Mouse (Mus musculus) cerebellum, adult 9-10 months (tissue): ENCODE results near the gene Cdiptos.

ENCODE experiments used
- DNase-seq: peaks from one replicate; pipeline ENCODE4 v3.0.0; 2022

Cdiptos gene

DNA sequence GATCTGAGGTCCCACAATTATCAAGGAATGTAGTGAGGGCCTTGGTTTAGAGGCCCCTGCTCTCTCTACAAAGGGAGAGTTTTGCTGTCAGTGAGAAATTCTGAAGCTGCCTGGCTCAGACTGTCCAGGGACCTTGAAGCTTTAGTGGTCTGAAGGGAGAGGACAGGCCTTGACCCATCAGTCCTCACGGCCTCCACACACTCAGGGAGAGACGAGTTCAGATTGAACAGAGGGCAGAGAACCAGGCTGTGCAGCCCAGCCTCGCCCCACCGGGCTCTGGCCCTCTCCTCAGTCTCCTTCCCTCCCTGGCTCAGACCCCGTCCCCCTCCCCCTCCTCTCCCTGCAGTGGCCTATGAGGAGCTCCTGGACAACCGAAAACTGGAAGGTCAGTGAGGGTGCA lies 8.5 kb downstream of the Cdiptos start:
- no peak for DNase-seq

DNA sequence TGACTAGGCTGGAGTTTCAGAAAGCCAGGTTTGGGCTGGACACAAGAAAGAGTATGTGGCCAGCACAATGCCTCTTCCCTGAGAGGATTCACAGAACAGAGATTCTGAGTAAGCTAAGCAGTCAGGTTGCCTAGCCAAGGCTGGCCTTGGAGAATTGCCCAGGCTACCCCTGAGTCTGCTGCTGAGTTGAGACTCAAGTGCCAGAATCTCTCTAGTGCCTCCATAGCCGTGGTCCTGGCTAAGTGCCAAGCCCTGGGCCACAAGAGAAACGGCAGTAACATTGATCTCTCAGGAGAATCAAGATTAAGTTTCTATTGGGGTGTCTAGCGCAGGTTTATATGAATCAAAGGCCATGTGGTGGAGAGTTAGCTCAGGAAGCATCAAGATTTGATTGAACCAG lies 10.3 kb downstream of the Cdiptos start:
- peak; percentile 81 for DNase-seq

GRCm38 (mm10) chr7:126963548-126964286 lies 12.2 kb downstream of the Cdiptos start:
- DNase-seq = no peak

DNA sequence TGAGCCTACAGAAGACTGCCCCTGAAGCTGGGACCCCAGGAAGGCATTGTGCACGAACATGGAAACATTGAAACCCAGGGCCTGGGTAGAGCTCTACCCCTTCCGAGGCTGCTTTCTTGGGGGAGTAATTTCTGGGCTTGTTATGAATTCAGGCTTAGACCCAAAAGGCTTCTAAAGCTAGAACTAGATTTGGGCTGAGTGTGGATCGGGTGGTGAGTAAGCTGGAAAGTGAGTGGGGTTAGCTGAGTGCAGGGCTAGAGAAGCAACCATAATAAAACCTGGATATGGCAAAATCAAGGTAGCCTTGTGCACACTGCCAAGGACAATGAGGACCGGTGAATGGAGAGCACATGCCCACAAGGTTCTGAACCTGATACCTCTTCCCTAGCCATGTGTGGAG lies 13.9 kb downstream of the Cdiptos start:
- no peak for DNase-seq

GRCm38 (mm10) chr7:126961095-126961494 lies 14.8 kb downstream of the Cdiptos start:
- no peak for DNase-seq

GRCm38 (mm10) chr7:126959780-126960179 lies 16.1 kb downstream of the Cdiptos start:
- no peak for DNase-seq

- no peak for DNase-seq
Measured at GRCm38 (mm10) chr7:126955125-126955524, 20.8 kb downstream of the Cdiptos start.

GRCm38 (mm10) chr7:126952646-126953045 lies 23.3 kb downstream of the Cdiptos start:
- no peak for DNase-seq

GRCm38 (mm10) chr7:126951741-126952140 lies 24.2 kb downstream of the Cdiptos start:
- DNase-seq = no peak

DNA sequence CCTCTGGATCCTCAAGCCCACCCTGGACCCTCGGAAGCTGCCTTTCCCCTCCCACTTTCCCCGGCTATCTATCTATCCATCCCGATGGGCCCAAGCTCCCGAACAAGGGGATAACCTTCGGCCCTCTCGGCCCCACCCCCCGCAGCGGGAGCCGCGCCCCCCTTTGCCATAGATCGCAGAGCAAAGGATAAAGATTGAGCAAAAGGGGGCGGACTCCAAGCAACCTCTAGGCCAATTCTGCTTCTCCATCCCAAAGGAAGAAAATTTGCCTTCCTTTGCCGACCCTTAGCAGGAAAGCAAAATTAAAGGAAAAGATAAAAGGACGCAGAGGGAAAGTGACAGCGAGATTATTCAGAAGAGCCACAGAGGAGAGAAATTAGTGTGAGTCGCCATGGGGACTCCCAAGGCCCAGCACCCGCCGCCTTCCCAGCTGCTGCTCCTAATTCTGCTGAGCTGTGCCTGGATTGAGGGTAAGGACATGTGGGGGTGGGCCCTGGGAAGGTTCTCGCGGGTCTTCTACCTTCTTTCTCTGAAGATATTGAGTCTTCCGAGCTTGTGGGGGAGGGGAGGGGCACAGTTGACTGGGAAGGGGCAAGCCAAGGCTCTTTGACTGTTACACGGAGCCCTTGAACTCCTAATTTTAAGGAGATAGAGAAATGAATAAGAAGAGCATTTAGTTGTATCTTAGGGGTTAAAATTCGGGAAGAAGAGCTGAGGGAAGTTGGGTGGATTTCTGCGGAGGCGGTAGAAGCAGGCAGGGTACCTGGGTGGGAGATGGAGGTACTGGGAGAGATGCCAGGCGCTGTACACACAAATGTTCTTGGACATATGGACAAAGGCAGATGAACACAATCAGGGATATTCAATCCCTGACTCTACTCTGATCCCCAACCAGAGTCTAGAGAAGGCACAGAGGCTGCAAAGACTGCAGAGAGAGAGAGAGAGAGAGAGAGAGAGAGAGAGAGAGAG lies 25.0 kb downstream of the Cdiptos start:
- DNase-seq = peak; percentile 68

- DNase-seq = peak; percentile 92
Measured at GRCm38 (mm10) chr7:126949793-126950646, 25.9 kb downstream of the Cdiptos start, which contains the start of gene Sez6l2. Sez6l2 (plus strand) TSS chr7:126950563.

- DNase-seq = no peak
Measured at GRCm38 (mm10) chr7:126949403-126949792, 26.5 kb downstream of the Cdiptos start, which contains the start of gene Asphd1. Asphd1 (minus strand) TSS chr7:126949582.

DNA sequence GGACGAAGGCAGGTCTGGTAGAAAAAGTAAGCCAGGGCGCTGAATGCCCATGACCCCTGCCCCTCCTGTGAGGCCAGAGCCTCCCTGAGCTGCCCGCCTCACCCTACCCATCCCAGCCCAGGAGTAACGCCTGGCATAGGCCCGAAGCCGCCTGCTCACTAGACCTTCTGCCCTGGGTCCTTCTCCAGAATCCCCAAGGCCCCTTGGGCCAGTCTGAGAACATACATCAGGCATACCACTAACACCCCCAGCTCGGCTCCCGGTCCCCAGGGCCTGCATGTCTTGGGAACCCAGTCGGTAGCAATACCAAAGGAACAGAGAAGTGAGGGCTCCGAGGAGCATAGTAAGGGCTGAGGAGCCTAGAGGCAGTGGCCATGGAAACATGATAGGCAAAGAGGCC lies 27.3 kb downstream of the Cdiptos start:
- peak; percentile 60 for DNase-seq

DNA sequence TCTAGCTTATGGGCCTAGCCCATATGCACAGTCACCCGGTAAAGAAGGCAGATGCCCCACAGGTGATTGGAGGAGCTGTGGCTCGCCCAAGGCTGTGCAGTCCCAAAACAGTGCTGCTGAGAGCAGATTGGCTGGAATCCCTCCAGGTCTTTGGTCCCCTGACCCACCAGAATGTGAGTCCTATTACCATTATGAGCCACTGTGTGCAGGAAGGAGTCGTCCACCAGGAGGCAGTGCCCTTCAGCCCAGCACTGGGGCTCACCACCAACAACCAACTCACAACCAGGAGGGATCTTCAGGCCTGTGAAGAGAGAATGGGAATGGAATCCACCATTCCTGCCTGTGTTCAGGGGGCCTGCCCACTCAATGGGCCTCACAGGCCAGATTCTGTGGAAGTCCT lies 29.4 kb downstream of the Cdiptos start:
- peak; percentile 62 for DNase-seq

- no peak for DNase-seq
Measured at GRCm38 (mm10) chr7:126941801-126942200, 34.1 kb downstream of the Cdiptos start.

- no peak for DNase-seq
Measured at GRCm38 (mm10) chr7:126941171-126941570, 34.7 kb downstream of the Cdiptos start.

DNA sequence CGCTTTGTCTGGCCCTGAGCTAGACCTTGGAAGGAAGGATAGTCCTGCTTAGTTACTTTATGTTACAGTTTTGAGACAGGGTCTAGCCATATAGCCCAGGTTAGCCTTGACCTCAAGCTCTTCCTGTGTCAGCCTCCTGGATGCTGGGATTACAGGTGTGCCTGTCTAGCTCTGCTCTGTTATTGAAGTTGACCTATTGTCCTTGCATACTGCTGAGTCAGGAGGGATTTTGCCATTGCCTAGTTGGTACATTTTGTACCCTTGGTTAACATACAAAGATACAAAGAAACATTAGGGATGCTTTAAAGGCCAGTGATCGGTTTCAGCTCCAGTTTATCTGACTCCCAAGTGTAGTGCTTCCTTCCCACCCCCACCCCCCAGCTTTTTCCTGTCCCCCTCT lies 43.2 kb downstream of the Cdiptos start:
- DNase-seq = peak; percentile 5

DNA sequence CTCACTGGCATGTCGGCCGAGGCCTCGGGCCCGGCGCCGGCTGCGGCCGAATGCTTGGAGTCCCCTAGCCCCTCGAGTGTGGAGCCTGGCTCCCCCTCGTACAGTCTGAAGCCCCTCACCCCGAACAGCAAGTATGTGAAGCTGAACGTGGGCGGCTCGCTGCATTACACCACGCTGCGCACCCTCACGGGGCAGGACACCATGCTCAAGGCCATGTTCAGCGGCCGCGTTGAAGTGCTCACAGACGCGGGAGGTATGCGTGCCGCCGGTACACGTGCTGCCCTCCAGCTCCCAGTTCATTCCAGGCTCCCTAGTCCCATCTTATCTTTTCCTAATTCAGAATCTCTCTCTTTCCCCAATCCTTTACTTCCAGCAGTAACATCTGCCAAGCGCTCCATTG lies 46.9 kb downstream of the Cdiptos start:
- DNase-seq = no peak

DNA sequence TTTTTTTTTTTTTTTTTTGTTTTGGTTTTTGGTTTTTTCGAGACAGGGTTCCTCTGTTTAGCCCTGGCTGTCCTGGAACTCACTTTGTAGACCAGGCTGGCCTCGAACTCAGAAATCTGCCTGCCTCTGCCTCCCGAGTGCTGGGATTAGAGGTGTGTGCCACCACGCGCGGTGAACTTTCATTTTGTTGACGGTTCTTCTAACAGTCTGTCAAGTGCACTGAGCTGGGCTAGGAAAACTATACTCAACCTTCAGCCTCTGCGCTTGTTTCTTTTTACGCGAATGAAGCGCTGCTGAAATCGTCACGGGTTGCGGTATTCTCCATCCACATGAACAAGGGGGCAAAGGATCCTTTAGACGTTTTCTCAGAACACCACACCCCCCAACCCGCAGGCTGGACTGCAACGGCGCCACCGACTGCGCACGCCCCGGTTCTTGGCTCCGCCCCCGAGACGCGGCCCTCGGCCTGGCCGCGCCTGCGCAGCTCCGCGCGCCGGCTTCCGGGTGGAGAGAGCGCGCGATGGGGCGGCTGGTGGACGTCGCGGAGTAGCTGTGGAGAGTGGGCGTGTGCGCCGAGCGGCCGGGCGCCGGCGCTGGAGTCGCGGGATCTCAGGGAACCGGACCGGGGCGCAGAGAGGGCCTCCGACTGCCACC lies 47.4 kb downstream of the Cdiptos start, which contains the start of gene Kctd13:
Gene Kctd13, plus strand, starts transcription at position 496 of the 654 bp plus-strand sequence.
- DNase-seq = peak; percentile 88

DNA sequence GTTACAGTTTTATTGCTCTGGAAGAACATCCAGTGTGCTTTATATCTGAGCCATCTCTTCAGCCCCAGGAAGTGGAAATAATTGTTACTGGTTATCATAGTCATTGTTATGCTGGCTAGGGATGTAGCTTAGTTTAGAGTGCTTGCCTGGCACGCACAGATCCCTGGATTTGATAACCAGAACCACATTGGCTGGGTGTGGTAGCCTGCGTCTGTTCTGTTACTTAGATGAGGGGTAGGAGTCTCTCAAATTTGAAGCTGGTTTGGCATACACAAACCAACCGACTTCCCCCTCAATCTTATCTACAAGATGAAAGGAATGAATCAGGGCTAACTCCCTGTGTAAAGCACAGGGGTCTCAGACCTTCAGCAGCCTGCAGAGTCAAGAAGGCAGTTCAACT lies 49.6 kb downstream of the Cdiptos start:
- DNase-seq = no peak

- no peak for DNase-seq
Measured at GRCm38 (mm10) chr7:126923999-126924398, 51.9 kb downstream of the Cdiptos start.

DNA sequence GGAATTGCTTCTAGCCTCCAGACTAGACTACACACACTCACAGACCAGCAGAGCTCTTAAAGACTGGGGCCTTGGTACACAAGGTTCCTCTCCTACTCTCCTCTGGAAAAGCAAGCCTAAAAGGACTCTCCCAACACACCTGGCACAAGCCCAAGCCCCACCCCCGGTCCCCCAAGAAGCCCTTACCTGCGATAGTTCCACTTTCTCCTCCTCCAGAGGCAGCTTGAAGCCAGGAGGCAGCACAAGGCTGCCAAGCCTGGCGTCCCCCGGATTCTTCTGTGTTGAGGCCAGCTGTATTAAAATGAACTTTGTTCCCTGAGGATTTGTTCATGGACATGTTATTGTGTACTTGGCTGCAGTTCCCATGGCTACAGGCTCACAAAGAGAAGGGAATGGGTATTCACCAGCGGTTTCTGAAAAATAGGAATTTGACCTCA lies 53.3 kb downstream of the Cdiptos start, which contains the start of gene Tmem219:
Gene Tmem219, minus strand, starts transcription at position 294 of the 437 bp plus-strand sequence.
- no peak for DNase-seq
